Mouse (Mus musculus): ENCODE results near the gene Il18r1. TPM values are rescaled to one million over a fixed set of nuclear protein-coding genes. Genes with fewer than 3 reads are reported as not detected.

The Il18r1 gene
- polyA plus RNA-seq, 1 experiment from 2014 or later = 0.37 TPM

GRCm38 (mm10) chr1:40547762-40548161 is 82.4 kb downstream of the Il18r1 start:
- 64% methylated on average over 10 of the region's 10 CpGs for WGBS

More at GRCm38 (mm10) chr1:40547762-40548161, 82.4 kb downstream of the Il18r1 start:
- Histone ChIP-seq H3K27ac (ENCODE audit: low read depth, low read length) (no peak overlapping the region), H3K4me3 (ENCODE audit: low read length) (no peak overlapping the region), H3K27me3 (ENCODE audit: control insufficient read depth, insufficient read depth, low read length) (0 out of 2 replicates have a peak, but pooled peaks cover 4% of the 10 kb centered on the region), H3K9me3 (ENCODE audit: control insufficient read depth, low read length) (no peaks in the 10 kb centered on the region), H3K9ac (ENCODE audit: low read depth, low read length) (no peak overlapping the region), H3K36me3 (ENCODE audit: control insufficient read depth, insufficient read depth, low read length) (no peaks in the 10 kb centered on the region), H3K4me1 (ENCODE audit: control insufficient read depth, insufficient read depth, low read length) (no peaks in the 10 kb centered on the region), H3K4me2 (replicated peaks; ENCODE audit: low read depth, low read length) (no peak overlapping the region)
- ATAC-seq (ENCODE audit: low FRiP score, low TSS enrichment) = no peak

Other genes starting within 250 kb of the Il18r1 start
- 2.5 and 4.2 TPM in 2 replicates for gene Il1r1, start 240.5 kb upstream of the Il18r1 start, polyA plus RNA-seq (2014; fragmentation: Nextera tagmentation; extraction: Ambion mirVana)
- gene Il1rl2, start 140.9 kb upstream of the Il18r1 start, polyA plus RNA-seq (2014; fragmentation: Nextera tagmentation; extraction: Ambion mirVana) = 3.2 and 5.2 TPM in 2 replicates
- 0.23 and 0.27 TPM in 2 replicates for gene Il1rl1, start 36.0 kb upstream of the Il18r1 start, polyA plus RNA-seq (2014; fragmentation: Nextera tagmentation; extraction: Ambion mirVana)
- gene Il18rap, start 49.8 kb downstream of the Il18r1 start, polyA plus RNA-seq (2014; fragmentation: Nextera tagmentation; extraction: Ambion mirVana) = 0.09 and 0.11 TPM in 2 replicates
- 0.21 and 0.37 TPM in 2 replicates for gene Slc9a4, start 114.5 kb downstream of the Il18r1 start, polyA plus RNA-seq (2014; fragmentation: Nextera tagmentation; extraction: Ambion mirVana)
- 0.74 and 1.2 TPM in 2 replicates for gene Slc9a2, start 215.0 kb downstream of the Il18r1 start, polyA plus RNA-seq (2014; fragmentation: Nextera tagmentation; extraction: Ambion mirVana)